Comparison of ENCODE assay signal across 8 mouse cellular contexts in genomic region chrX:134746459-134746858, GRCm38 (mm10). TPM values are rescaled to one million over a fixed set of nuclear protein-coding genes. Genes with fewer than 3 reads are reported as not detected.
DNase-seq lines count a peak whose midpoint lies in the region; TF ChIP-seq lines count a peak whose summit lies in the region.
"Had no signal": no experiment of that assay in that cellular context is flagged by ENCODE, and none has a peak within 500 bp of the region (broad histone marks: within the 10 kb centered on the region; RNA-seq: fewer than 3 reads in every experiment).

No protein-coding gene starts in this region.

- peaks cover 75% of the 10 kb centered on the region for H3K27me3 ChIP-seq in embryonic facial prominence, embryonic 10.5 days (replicated peaks; ENCODE audit: low read depth, poor library complexity, severe bottlenecking)
- no peaks in the 10 kb centered on the region for H3K27me3 ChIP-seq in kidney, adult 2 months (replicated peaks; ENCODE audit: control insufficient read depth, insufficient read depth, low read length)

- no peaks in the 10 kb centered on the region for H3K9me3 ChIP-seq in embryonic facial prominence, embryonic 10.5 days

- no peak overlapping the region for H3K4me3 ChIP-seq in embryonic facial prominence, embryonic 10.5 days
- no peak overlapping the region for H3K4me3 ChIP-seq in kidney, adult 2 months (ENCODE audit: insufficient read depth, low read depth, low read length)
- H3K4me3 ChIP-seq in lung, adult 2 months (replicated peaks; ENCODE audit: extremely low read depth, low read depth, low read length): no peak overlapping the region

- no peak overlapping the region for H3K27ac ChIP-seq in embryonic facial prominence, embryonic 10.5 days (replicated peaks)
- no peak overlapping the region for H3K27ac ChIP-seq in kidney, adult 2 months (ENCODE audit: insufficient read depth, low read depth, low read length)
- H3K27ac ChIP-seq: macrophage had no signal

- H3K36me3 ChIP-seq in embryonic facial prominence, embryonic 10.5 days (replicated peaks): no peaks in the 10 kb centered on the region
- no peaks in the 10 kb centered on the region for H3K36me3 ChIP-seq in kidney, adult 2 months (ENCODE audit: control insufficient read depth, insufficient read depth, low read length)

- TF ChIP-seq POLR2A in kidney, adult 2 months (IDR thresholded peaks at IDR 0.05; ENCODE audit: low read depth, low read length): no peak
- TF ChIP-seq POLR2A in lung, adult 2 months (IDR thresholded peaks at IDR 0.05; ENCODE audit: borderline replicate concordance, extremely low read depth, low read depth, low read length): no peak

- H3K4me1 ChIP-seq in embryonic facial prominence, embryonic 10.5 days: no peaks in the 10 kb centered on the region; the same call in 1 of the 2 replicates
- H3K4me1 ChIP-seq in kidney, adult 2 months (ENCODE audit: control insufficient read depth, insufficient read depth, low read length): no peaks in the 10 kb centered on the region
- H3K4me1 ChIP-seq in lung, adult 2 months (ENCODE audit: control insufficient read depth, insufficient read depth, low read length): no peaks in the 10 kb centered on the region

- peak; percentile 11 to 13 for DNase-seq in spleen, postnatal 36 days (ENCODE audit: low spot score in 2 of 2)
- no peak for DNase-seq in spleen, adult 18-20 months
- peak; percentile 41 for DNase-seq in adipocyte (ENCODE audit: low spot score)
- DNase-seq in embryonic facial prominence, embryonic 10.5 days (ENCODE audit: low spot score): peak; percentile 41
- peak; percentile 31 for DNase-seq in kidney, adult 2 months
- DNase-seq in lung, adult 2 months: no peak
- peak; percentile 26 for DNase-seq in right cerebral cortex, postnatal 25 days

- peak; percentile 73 for TF ChIP-seq CTCF in kidney, adult 2 months (conservative IDR thresholded peaks at IDR 0.05; ENCODE audit: insufficient read depth, insufficient read length, low read depth, low read length)
- peak; percentile 75 for TF ChIP-seq CTCF in lung, adult 2 months (IDR thresholded peaks at IDR 0.05; ENCODE audit: insufficient read depth, low read length)

- WGBS in embryonic facial prominence, embryonic 10.5 days: 35% methylated on average over 5 of the region's 5 CpGs
- WGBS in kidney, adult 2 months: 14% methylated on average over 5 of the region's 5 CpGs
- WGBS in lung, adult 2 months: 35% methylated on average over 5 of the region's 5 CpGs

RNA-seq across cellular contexts. Expression of gene Armcx6, which starts 4.8 kb away (rescaled TPM):
- 16.1 and 19.1 TPM in 2 replicates for polyA plus RNA-seq in embryonic facial prominence, embryonic 10.5 days (2016; fragmentation: Nextera tagmentation; extraction: Ambion mirVana)
- polyA plus RNA-seq in kidney, adult 2 months (2012; rRNA removed): 1.3 and 1.5 TPM in 2 replicates
- 1.4 and 2.7 TPM in 2 replicates for polyA plus RNA-seq in lung, adult 2 months (2012; rRNA removed)

RNA-seq across cellular contexts. Expression of gene Armcx3, which starts 9.9 kb away (rescaled TPM):
- 47.5 and 51.4 TPM in 2 replicates for polyA plus RNA-seq in embryonic facial prominence, embryonic 10.5 days (2016; fragmentation: Nextera tagmentation; extraction: Ambion mirVana)
- 4.0 and 5.7 TPM in 2 replicates for polyA plus RNA-seq in kidney, adult 2 months (2012; rRNA removed)
- polyA plus RNA-seq in lung, adult 2 months (2012; rRNA removed): 5.1 and 10.6 TPM in 2 replicates

RNA-seq across cellular contexts. Expression of gene Armcx1, which starts 28.7 kb away (rescaled TPM):
- 46.9 and 50.0 TPM in 2 replicates for polyA plus RNA-seq in embryonic facial prominence, embryonic 10.5 days (2016; fragmentation: Nextera tagmentation; extraction: Ambion mirVana)
- 2.5 and 3.8 TPM in 2 replicates for polyA plus RNA-seq in kidney, adult 2 months (2012; rRNA removed)
- 3.8 and 8.0 TPM in 2 replicates for polyA plus RNA-seq in lung, adult 2 months (2012; rRNA removed)

Comparison
In these comparisons a context has a peak if more than half of its experiments do, and no peak if none do; other contexts are left out.
1. DNase-seq: peak in spleen, postnatal 36 days (2 of 2), adipocyte (single experiment), embryonic facial prominence, embryonic 10.5 days (single experiment), kidney, adult 2 months (single experiment) and right cerebral cortex, postnatal 25 days (single experiment); none in spleen, adult 18-20 months (0 of 2) and lung, adult 2 months (single experiment).